Comparison of ENCODE assay signal across 20 mouse cellular contexts in genomic region chr8:87685392-87685791, GRCm38 (mm10).
DNase-seq lines count a peak whose midpoint lies in the region; ATAC-seq and TF ChIP-seq lines count a peak whose summit lies in the region.
"Had no signal": no experiment of that assay in that cellular context is flagged by ENCODE, and none has a peak within 500 bp of the region (broad histone marks: within the 10 kb centered on the region; RNA-seq: fewer than 3 reads in every experiment).

No protein-coding gene starts in this region.

- ATAC-seq in forebrain, embryonic 12.5 days (ENCODE audit: low FRiP score) = no peak
- no peak for ATAC-seq in forebrain, embryonic 16.5 days
- ATAC-seq in hindbrain, embryonic 14.5 days (ENCODE audit: low FRiP score) = no peak
- peak; percentile 35; the same call in 1 of the 2 replicates for ATAC-seq in midbrain, embryonic 15.5 days (replicated peaks)
- ATAC-seq: inflammation-experienced regulatory T-cells, adult 6 months; liver, postnatal 0 days had no signal

- H3K4me1 ChIP-seq in forebrain, embryonic 12.5 days = peaks cover 61% of the 10 kb centered on the region
- H3K4me1 ChIP-seq in forebrain, embryonic 16.5 days (replicated peaks; ENCODE audit: control insufficient read depth, insufficient read depth, low read length) = peaks cover 54% of the 10 kb centered on the region
- H3K4me1 ChIP-seq in hindbrain, embryonic 14.5 days (replicated peaks; ENCODE audit: control insufficient read depth, insufficient read depth, low read length) = peaks cover 52% of the 10 kb centered on the region
- peaks cover 57% of the 10 kb centered on the region for H3K4me1 ChIP-seq in midbrain, embryonic 15.5 days

- no peaks in the 10 kb centered on the region; the same call in 1 of the 2 replicates for H3K27me3 ChIP-seq in forebrain, embryonic 12.5 days
- H3K27me3 ChIP-seq in forebrain, embryonic 16.5 days (replicated peaks; ENCODE audit: control insufficient read depth, insufficient read depth, low read length) = no peaks in the 10 kb centered on the region; the same call in 1 of the 2 replicates
- H3K27me3 ChIP-seq in hindbrain, embryonic 14.5 days (ENCODE audit: control insufficient read depth, insufficient read depth, low read length) = no peaks in the 10 kb centered on the region
- no peaks in the 10 kb centered on the region for H3K27me3 ChIP-seq in midbrain, embryonic 15.5 days (replicated peaks)
- H3K27me3 ChIP-seq: CH12.LX had no signal

- no peak overlapping the region for H3K4me2 ChIP-seq in forebrain, embryonic 12.5 days
- no peak overlapping the region for H3K4me2 ChIP-seq in forebrain, embryonic 16.5 days (ENCODE audit: low read length)
- no peak overlapping the region for H3K4me2 ChIP-seq in hindbrain, embryonic 14.5 days (replicated peaks)
- no peak overlapping the region for H3K4me2 ChIP-seq in midbrain, embryonic 15.5 days
- H3K4me2 ChIP-seq: heart, embryonic 12.5 days had no signal

- peak overlapping the region; percentile 61; the same call in 1 of the 2 replicates for H3K27ac ChIP-seq in forebrain, embryonic 12.5 days
- no peak overlapping the region for H3K27ac ChIP-seq in forebrain, embryonic 16.5 days (ENCODE audit: low read length)
- H3K27ac ChIP-seq in hindbrain, embryonic 14.5 days = peak overlapping the region; percentile 40; the same call in 1 of the 2 replicates
- peak overlapping the region; percentile 88 for H3K27ac ChIP-seq in midbrain, embryonic 15.5 days
- H3K27ac ChIP-seq: left cerebral cortex, adult 2 months; limb, embryonic 10.5 days had no signal

- H3K4me3 ChIP-seq in forebrain, embryonic 12.5 days (replicated peaks) = no peak overlapping the region
- H3K4me3 ChIP-seq in forebrain, embryonic 16.5 days (replicated peaks; ENCODE audit: low read length) = no peak overlapping the region
- H3K4me3 ChIP-seq in hindbrain, embryonic 14.5 days (replicated peaks; ENCODE audit: low read length) = no peak overlapping the region
- no peak overlapping the region for H3K4me3 ChIP-seq in midbrain, embryonic 15.5 days
- H3K4me3 ChIP-seq: heart, embryonic 12.5 days; left cerebral cortex, adult 2 months; limb, embryonic 10.5 days had no signal

- H3K9me3 ChIP-seq in forebrain, embryonic 12.5 days = no peaks in the 10 kb centered on the region
- H3K9me3 ChIP-seq in forebrain, embryonic 16.5 days (ENCODE audit: control insufficient read depth, low read length) = no peaks in the 10 kb centered on the region
- no peaks in the 10 kb centered on the region for H3K9me3 ChIP-seq in hindbrain, embryonic 14.5 days (ENCODE audit: control insufficient read depth, low read length)
- H3K9me3 ChIP-seq in midbrain, embryonic 15.5 days = no peaks in the 10 kb centered on the region
- H3K9me3 ChIP-seq: heart, embryonic 12.5 days; limb, embryonic 10.5 days had no signal

- 35% methylated on average over 8 of the region's 8 CpGs for WGBS in forebrain, embryonic 12.5 days
- WGBS in forebrain, embryonic 16.5 days = 32% methylated on average over 8 of the region's 8 CpGs
- WGBS in hindbrain, embryonic 14.5 days = 14% methylated on average over 8 of the region's 8 CpGs
- WGBS in midbrain, embryonic 15.5 days = 12% methylated on average over 8 of the region's 8 CpGs

- peaks cover 27% of the 10 kb centered on the region for H3K36me3 ChIP-seq in forebrain, embryonic 12.5 days (replicated peaks)
- no peaks in the 10 kb centered on the region for H3K36me3 ChIP-seq in forebrain, embryonic 16.5 days (ENCODE audit: control insufficient read depth, insufficient read depth)
- peaks cover 5% of the 10 kb centered on the region; the same call in 1 of the 2 replicates for H3K36me3 ChIP-seq in hindbrain, embryonic 14.5 days (replicated peaks; ENCODE audit: control insufficient read depth, insufficient read depth)
- H3K36me3 ChIP-seq in midbrain, embryonic 15.5 days (replicated peaks) = no peaks in the 10 kb centered on the region

- TF ChIP-seq CTCF in brain, embryonic 14.5 days (IDR thresholded peaks at IDR 0.05; ENCODE audit: borderline replicate concordance, extremely low read depth, insufficient read depth, insufficient read length) = no peak

- DNase-seq in brain, embryonic 14.5 days (ENCODE audit: low read depth) = peak; percentile 66
- no peak for DNase-seq in hindbrain, embryonic 14.5 days (ENCODE audit: low spot score)
- no peak for DNase-seq in cerebellum, postnatal 36 days
- no peak for DNase-seq in adipocyte (ENCODE audit: low spot score)
- DNase-seq: adrenal gland, postnatal 36 days; cerebellum, adult 2 months; heart, adult 11 months; kidney, adult 9 months; kidney, postnatal 25 days; liver, postnatal 0 days; lung, postnatal 14 days; thymus, postnatal 14 days had no signal

- H3K9ac ChIP-seq in forebrain, embryonic 12.5 days = no peak overlapping the region
- H3K9ac ChIP-seq in forebrain, embryonic 16.5 days (replicated peaks; ENCODE audit: low read depth, low read length) = no peak overlapping the region
- H3K9ac ChIP-seq in hindbrain, embryonic 14.5 days = 0 out of 2 replicates have a peak overlapping the region, but pooled peaks have one; percentile 31
- no peak overlapping the region for H3K9ac ChIP-seq in midbrain, embryonic 15.5 days
- H3K9ac ChIP-seq: heart, embryonic 12.5 days; liver, postnatal 0 days had no signal

- no peak for TF ChIP-seq POLR2A in brain, embryonic 14.5 days (IDR thresholded peaks at IDR 0.05; ENCODE audit: borderline replicate concordance, extremely low read depth, insufficient read depth, insufficient read length, poor library complexity, severe bottlenecking)
